In the genomic region with DNA sequence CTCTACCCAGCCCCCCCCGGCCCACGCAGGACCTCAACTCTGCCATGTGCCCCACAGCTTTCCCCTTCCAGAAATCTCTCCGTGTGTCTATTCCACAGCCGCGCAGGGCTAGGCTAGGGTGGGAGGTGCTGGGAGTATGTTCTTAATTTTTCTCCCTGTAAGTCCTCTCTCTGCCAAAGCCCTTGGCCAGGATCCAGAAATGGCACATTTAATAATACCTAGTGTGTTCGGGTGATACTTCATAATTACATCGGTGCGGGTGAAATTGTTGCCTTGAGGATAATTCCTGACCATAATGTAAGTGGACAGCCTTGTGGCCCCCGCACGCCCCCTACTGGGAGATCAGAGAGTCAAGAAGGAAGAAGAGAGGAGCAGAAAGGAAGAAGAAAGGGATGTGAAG, we compare ENCODE assay signal across 9 mouse cellular contexts.
DNase-seq lines count a peak whose midpoint lies in the region; ATAC-seq and TF ChIP-seq lines count a peak whose summit lies in the region.
"Had no signal": no experiment of that assay in that cellular context is flagged by ENCODE, and none has a peak within 500 bp of the region (broad histone marks: within the 10 kb centered on the region; RNA-seq: fewer than 3 reads in every experiment).

No protein-coding gene starts in this region.

- peak; percentile 23 for DNase-seq in thymus, postnatal 4 days
- DNase-seq in thymus, adult 2 months = no peak
- peak; percentile 80 for DNase-seq in heart, embryonic 10.5 days (ENCODE audit: low spot score)
- DNase-seq in kidney, postnatal 10 days = peak; percentile 86
- DNase-seq in limb, embryonic 14.5 days (ENCODE audit: low spot score) = peak; percentile 84
- DNase-seq in right cerebral cortex, adult 2 months (ENCODE audit: low spot score in 2 of 2) = peak; percentile 72 to 75

- WGBS in thymus, adult 2 months = 69% methylated on average over 10 of the region's 10 CpGs
- WGBS in embryonic facial prominence, embryonic 13.5 days = 20% methylated on average over 10 of the region's 10 CpGs
- 62% methylated on average over 10 of the region's 10 CpGs for WGBS in heart, embryonic 10.5 days
- 18% methylated on average over 10 of the region's 10 CpGs for WGBS in limb, embryonic 14.5 days

- no peak for TF ChIP-seq POLR2A in thymus, adult 2 months (IDR thresholded peaks at IDR 0.05; ENCODE audit: control insufficient read depth, extremely low read depth, insufficient read depth, low read length, poor library complexity)
- no peak for TF ChIP-seq POLR2A in limb, embryonic 14.5 days (IDR thresholded peaks at IDR 0.05; ENCODE audit: borderline replicate concordance, extremely low read depth, insufficient read depth, insufficient read length)

- H3K4me2 ChIP-seq in embryonic facial prominence, embryonic 13.5 days = peak overlapping the region; percentile 55
- H3K4me2 ChIP-seq in limb, embryonic 14.5 days (replicated peaks; ENCODE audit: low read depth, low read length, severe bottlenecking) = peak overlapping the region; percentile 42
- H3K4me2 ChIP-seq: midbrain, embryonic 12.5 days had no signal

- H3K9me3 ChIP-seq in embryonic facial prominence, embryonic 13.5 days = no peaks in the 10 kb centered on the region
- H3K9me3 ChIP-seq in heart, embryonic 10.5 days = no peaks in the 10 kb centered on the region
- H3K9me3 ChIP-seq in limb, embryonic 14.5 days (ENCODE audit: control insufficient read depth, low read length) = no peaks in the 10 kb centered on the region
- H3K9me3 ChIP-seq: midbrain, embryonic 12.5 days had no signal

- H3K4me3 ChIP-seq in thymus, adult 2 months (ENCODE audit: control insufficient read depth, insufficient read depth, low read length) = no peak overlapping the region
- peak overlapping the region; percentile 23 for H3K4me3 ChIP-seq in embryonic facial prominence, embryonic 13.5 days
- no peak overlapping the region for H3K4me3 ChIP-seq in heart, embryonic 10.5 days
- H3K4me3 ChIP-seq in limb, embryonic 14.5 days (replicated peaks; ENCODE audit: low read length) = peak overlapping the region; percentile 3; the same call in 1 of the 2 replicates
- H3K4me3 ChIP-seq: midbrain, embryonic 12.5 days had no signal

- peak; percentile 32; the same call in 1 of the 2 replicates for ATAC-seq in embryonic facial prominence, embryonic 13.5 days (ENCODE audit: insufficient number of reproducible peaks, insufficient read depth, low FRiP score, low TSS enrichment, low read depth)
- peak; percentile 83 for ATAC-seq in limb, embryonic 14.5 days (ENCODE audit: low FRiP score, low read depth)
- ATAC-seq in megakaryocyte-erythroid progenitor cell, adult 5-6 weeks (replicated peaks; ENCODE audit: low FRiP score, low TSS enrichment, poor library complexity, severe bottlenecking) = no peak

- peak overlapping the region; percentile 49; the same call in 1 of the 2 replicates for H3K9ac ChIP-seq in embryonic facial prominence, embryonic 13.5 days
- peak overlapping the region; percentile 29; the same call in 1 of the 2 replicates for H3K9ac ChIP-seq in limb, embryonic 14.5 days (ENCODE audit: low read depth, low read length, severe bottlenecking)
- H3K9ac ChIP-seq: midbrain, embryonic 12.5 days had no signal

- no peak overlapping the region for H3K27ac ChIP-seq in thymus, adult 2 months (ENCODE audit: control insufficient read depth, insufficient read depth, low read length)
- H3K27ac ChIP-seq in embryonic facial prominence, embryonic 13.5 days = peak overlapping the region; percentile 28; the same call in 1 of the 2 replicates
- no peak overlapping the region for H3K27ac ChIP-seq in heart, embryonic 10.5 days
- no peak overlapping the region for H3K27ac ChIP-seq in limb, embryonic 14.5 days (replicated peaks; ENCODE audit: low read depth, low read length)
- H3K27ac ChIP-seq: midbrain, embryonic 12.5 days had no signal

- no peaks in the 10 kb centered on the region for H3K4me1 ChIP-seq in thymus, adult 2 months (replicated peaks; ENCODE audit: control insufficient read depth, insufficient read depth, low read length)
- H3K4me1 ChIP-seq in embryonic facial prominence, embryonic 13.5 days = peaks cover 16% of the 10 kb centered on the region
- peaks cover 16% of the 10 kb centered on the region for H3K4me1 ChIP-seq in heart, embryonic 10.5 days
- H3K4me1 ChIP-seq in limb, embryonic 14.5 days (ENCODE audit: control insufficient read depth, insufficient read depth, low read length) = peaks cover 25% of the 10 kb centered on the region
- H3K4me1 ChIP-seq: midbrain, embryonic 12.5 days had no signal

- no peaks in the 10 kb centered on the region for H3K36me3 ChIP-seq in thymus, adult 2 months (ENCODE audit: control insufficient read depth, insufficient read depth, low read length)
- H3K36me3 ChIP-seq in embryonic facial prominence, embryonic 13.5 days = no peaks in the 10 kb centered on the region
- H3K36me3 ChIP-seq in heart, embryonic 10.5 days = no peaks in the 10 kb centered on the region
- H3K36me3 ChIP-seq in limb, embryonic 14.5 days (ENCODE audit: control insufficient read depth, insufficient read depth, low read length) = no peaks in the 10 kb centered on the region
- H3K36me3 ChIP-seq: midbrain, embryonic 12.5 days had no signal

- TF ChIP-seq CTCF in thymus, adult 2 months (IDR thresholded peaks at IDR 0.05; ENCODE audit: borderline replicate concordance, control insufficient read depth, extremely low read depth, insufficient read depth, low read length, poor library complexity) = no peak

- H3K27me3 ChIP-seq in thymus, adult 2 months (ENCODE audit: control insufficient read depth, insufficient read depth, low read length) = no peaks in the 10 kb centered on the region
- no peaks in the 10 kb centered on the region for H3K27me3 ChIP-seq in embryonic facial prominence, embryonic 13.5 days
- no peaks in the 10 kb centered on the region for H3K27me3 ChIP-seq in heart, embryonic 10.5 days (ENCODE audit: insufficient read depth, poor library complexity, severe bottlenecking)
- no peaks in the 10 kb centered on the region for H3K27me3 ChIP-seq in limb, embryonic 14.5 days (ENCODE audit: control insufficient read depth, insufficient read depth, low read length)

Comparison
In these comparisons a context has a peak if more than half of its experiments do, and no peak if none do; other contexts are left out.
1. H3K4me3 ChIP-seq: peak in embryonic facial prominence, embryonic 13.5 days (single experiment) and limb, embryonic 14.5 days (single experiment); none in thymus, adult 2 months (single experiment) and heart, embryonic 10.5 days (single experiment).